Mouse (Mus musculus) C3H10T1/2 (cell line): Measurements from ENCODE around the gene Esp22. TPM values are rescaled to one million over a fixed set of nuclear protein-coding genes. Genes with fewer than 3 reads are reported as not detected.

ENCODE experiments used
- polyA plus RNA-seq, 2 experiments: library from polyadenylated mRNA; unstranded; fragments of >200 nt; fragmentation: generic; extraction: Trizol; gene quantifications; one replicate each; pipeline ENCODE4 v1.2.1; 2012; ENCODE audit warnings: missing spikeins in 2 of 2

The Esp22 gene
- not detected for polyA plus RNA-seq

GRCm38 (mm10) chr17:39095034-39095433 lies at the start of gene Esp22:
Esp22 (plus strand) TSS chr17:39095334.

DNA sequence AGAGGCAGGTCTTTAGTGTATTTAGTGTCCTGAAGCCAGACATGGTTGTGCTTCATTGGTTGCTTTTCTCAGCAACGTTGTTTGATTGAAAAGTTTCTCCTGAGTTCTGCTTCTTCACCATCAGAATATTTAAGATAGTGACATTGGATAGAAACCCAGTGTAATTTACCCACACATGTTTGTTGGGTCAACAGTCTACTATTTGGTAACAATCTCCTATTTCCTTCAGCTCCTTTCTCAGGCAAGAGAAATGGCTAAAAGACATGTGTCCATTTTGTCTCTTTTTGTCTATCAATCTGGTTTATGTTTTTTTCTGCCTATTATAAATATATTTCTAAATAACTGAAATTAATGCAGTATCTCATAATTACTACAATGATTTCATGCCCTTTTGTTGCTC lies 18.2 kb upstream of the Esp22 start, which contains the start of gene Esp23:
Gene Esp23, minus strand, starts transcription at position 101 of the 400 bp plus-strand sequence.

Other genes with a start within 250 kb of the Esp22 start
- not detected for gene Esp24, start 58.6 kb upstream of the Esp22 start, polyA plus RNA-seq
- not detected for gene Gm21903, start 52.0 kb upstream of the Esp22 start, polyA plus RNA-seq
- gene Esp23, start 18.3 kb upstream of the Esp22 start, polyA plus RNA-seq = not detected